Mouse (Mus musculus): ENCODE results near the gene Adat3. TPM values are rescaled to one million over a fixed set of nuclear protein-coding genes. Genes with fewer than 3 reads are reported as not detected.
A peak's percentile ranks its signal among the peaks of the same experiment; 100 is the strongest.
"Not testable (repeated sequence)": the region's sequence is repeated elsewhere in the genome, so short reads cannot be mapped to it uniquely, and the experiment has no call there.

The Adat3 gene
- polyA plus RNA-seq, 1 experiment from 2014 or later = 7.6 TPM

GRCm38 (mm10) chr10:80604988-80605387 lies 2.3 kb downstream of the Adat3 start:
- Histone ChIP-seq H3K27ac (no peak overlapping the region), H3K9ac (no peak overlapping the region), H3K4me3 (no peak overlapping the region), H3K4me1 (peaks cover 18% of the 10 kb centered on the region), H3K27me3 (no peaks in the 10 kb centered on the region), H3K9me3 (no peaks in the 10 kb centered on the region), H3K36me3 (peaks cover 43% of the 10 kb centered on the region), H3K4me2 (replicated peaks) (no peak overlapping the region)
- WGBS = 81% methylated on average over 2 of the region's 2 CpGs
- no peak for ATAC-seq (ENCODE audit: low FRiP score, low read depth)

- not testable (repeated sequence) for H3K4me2 ChIP-seq (replicated peaks); H3K27ac ChIP-seq; H3K27me3 ChIP-seq; ATAC-seq (ENCODE audit: low FRiP score, low read depth); H3K9ac ChIP-seq; H3K4me3 ChIP-seq; H3K9me3 ChIP-seq
- Histone ChIP-seq H3K4me1 (peaks cover 18% of the 10 kb centered on the region), H3K36me3 (peaks cover 50% of the 10 kb centered on the region)
- WGBS = 88% methylated on average over 4 of the region's 4 CpGs
Observed at GRCm38 (mm10) chr10:80605721-80606120, 3.0 kb downstream of the Adat3 start, which contains the start of gene Gm49322. Gene Gm49322 (plus strand): TSS chr10:80606021.

- Histone ChIP-seq H3K9ac (no peak overlapping the region), H3K27me3 (no peaks in the 10 kb centered on the region), H3K9me3 (no peaks in the 10 kb centered on the region), H3K4me3 (no peak overlapping the region), H3K27ac (no peak overlapping the region), H3K4me1 (peaks cover 18% of the 10 kb centered on the region), H3K36me3 (peaks cover 55% of the 10 kb centered on the region), H3K4me2 (replicated peaks) (no peak overlapping the region)
- WGBS = 92% methylated on average over 23 of the region's 23 CpGs
- no peak for ATAC-seq (ENCODE audit: low FRiP score, low read depth)
Observed at GRCm38 (mm10) chr10:80606306-80606705, 3.6 kb downstream of the Adat3 start.

GRCm38 (mm10) chr10:80606737-80607350 lies 4.2 kb downstream of the Adat3 start:
- no peak overlapping the region for H3K27ac ChIP-seq
- no peak for ATAC-seq (ENCODE audit: low FRiP score, low read depth)
- H3K36me3 ChIP-seq = peaks cover 60% of the 10 kb centered on the region
- no peaks in the 10 kb centered on the region for H3K27me3 ChIP-seq
- H3K4me3 ChIP-seq = no peak overlapping the region
- peaks cover 18% of the 10 kb centered on the region for H3K4me1 ChIP-seq
- H3K4me2 ChIP-seq (replicated peaks) = no peak overlapping the region
- H3K9ac ChIP-seq = no peak overlapping the region
- H3K9me3 ChIP-seq = no peaks in the 10 kb centered on the region
- WGBS = 96% methylated on average over 34 of the region's 34 CpGs

- Histone ChIP-seq H3K27ac (no peak overlapping the region), H3K4me2 (replicated peaks) (no peak overlapping the region), H3K4me3 (no peak overlapping the region), H3K36me3 (peaks cover 74% of the 10 kb centered on the region), H3K9ac (peak overlapping the region; percentile 10; the same call in 1 of the 2 replicates), H3K27me3 (no peaks in the 10 kb centered on the region), H3K4me1 (peaks cover 12% of the 10 kb centered on the region), H3K9me3 (no peaks in the 10 kb centered on the region)
- ATAC-seq (ENCODE audit: low FRiP score, low read depth) = no peak
- 93% methylated on average over 3 of the region's 3 CpGs for WGBS
Observed at GRCm38 (mm10) chr10:80608435-80608834, 5.8 kb downstream of the Adat3 start.

- Histone ChIP-seq H3K27ac (no peak overlapping the region), H3K27me3 (no peaks in the 10 kb centered on the region), H3K4me1 (peaks cover 2% of the 10 kb centered on the region; the same call in 1 of the 2 replicates), H3K4me3 (no peak overlapping the region), H3K36me3 (peaks cover 83% of the 10 kb centered on the region), H3K9ac (peak overlapping the region; percentile 10; the same call in 1 of the 2 replicates), H3K4me2 (replicated peaks) (no peak overlapping the region), H3K9me3 (no peaks in the 10 kb centered on the region)
- ATAC-seq (ENCODE audit: low FRiP score, low read depth) = no peak
- 91% methylated on average over 10 of the region's 10 CpGs for WGBS
Observed at GRCm38 (mm10) chr10:80609269-80609924, 6.7 kb downstream of the Adat3 start.

- H3K27me3 ChIP-seq = no peaks in the 10 kb centered on the region
- no peak overlapping the region for H3K9ac ChIP-seq
- ATAC-seq (ENCODE audit: low FRiP score, low read depth) = no peak
- H3K9me3 ChIP-seq = no peaks in the 10 kb centered on the region
- H3K4me1 ChIP-seq = no peaks in the 10 kb centered on the region
- WGBS = 93% methylated on average over 9 of the region's 9 CpGs
- H3K4me2 ChIP-seq (replicated peaks) = no peak overlapping the region
- no peak overlapping the region for H3K27ac ChIP-seq
- H3K36me3 ChIP-seq = peaks cover 92% of the 10 kb centered on the region
- H3K4me3 ChIP-seq = no peak overlapping the region
Observed at GRCm38 (mm10) chr10:80610116-80610785, 7.6 kb downstream of the Adat3 start.

- Histone ChIP-seq H3K9me3 (no peaks in the 10 kb centered on the region), H3K4me2 (replicated peaks) (no peak overlapping the region), H3K4me1 (no peaks in the 10 kb centered on the region), H3K4me3 (no peak overlapping the region), H3K9ac (no peak overlapping the region), H3K27me3 (no peaks in the 10 kb centered on the region), H3K27ac (no peak overlapping the region), H3K36me3 (peaks cover 97% of the 10 kb centered on the region)
- WGBS = 77% methylated on average over 4 of the region's 4 CpGs
- no peak for ATAC-seq (ENCODE audit: low FRiP score, low read depth)
Observed at GRCm38 (mm10) chr10:80611024-80611423, 8.3 kb downstream of the Adat3 start.

- Histone ChIP-seq H3K4me1 (no peaks in the 10 kb centered on the region), H3K9ac (no peak overlapping the region), H3K9me3 (no peaks in the 10 kb centered on the region), H3K27ac (no peak overlapping the region), H3K27me3 (no peaks in the 10 kb centered on the region), H3K4me2 (replicated peaks) (no peak overlapping the region), H3K4me3 (no peak overlapping the region), H3K36me3 (peaks cover 90% of the 10 kb centered on the region)
- ATAC-seq (ENCODE audit: low FRiP score, low read depth) = no peak
- 95% methylated on average over 3 of the region's 3 CpGs for WGBS
Observed at GRCm38 (mm10) chr10:80611905-80612304, 9.2 kb downstream of the Adat3 start.

GRCm38 (mm10) chr10:80613821-80614220 lies 11.1 kb downstream of the Adat3 start:
- H3K9ac ChIP-seq = no peak overlapping the region
- 82% methylated on average over 3 of the region's 3 CpGs for WGBS
- H3K36me3 ChIP-seq = peaks cover 71% of the 10 kb centered on the region
- H3K27ac ChIP-seq = no peak overlapping the region
- no peaks in the 10 kb centered on the region for H3K9me3 ChIP-seq
- no peak overlapping the region for H3K4me3 ChIP-seq
- no peak for ATAC-seq (ENCODE audit: low FRiP score, low read depth)
- H3K4me1 ChIP-seq = no peaks in the 10 kb centered on the region
- H3K27me3 ChIP-seq = no peaks in the 10 kb centered on the region
- no peak overlapping the region for H3K4me2 ChIP-seq (replicated peaks)

GRCm38 (mm10) chr10:80614351-80614750 lies 11.7 kb downstream of the Adat3 start:
- Histone ChIP-seq H3K4me3 (no peak overlapping the region), H3K27me3 (no peaks in the 10 kb centered on the region), H3K4me1 (no peaks in the 10 kb centered on the region), H3K36me3 (peaks cover 66% of the 10 kb centered on the region), H3K9ac (no peak overlapping the region), H3K27ac (no peak overlapping the region), H3K4me2 (replicated peaks) (no peak overlapping the region), H3K9me3 (no peaks in the 10 kb centered on the region)
- ATAC-seq (ENCODE audit: low FRiP score, low read depth) = no peak
- 83% methylated on average over 6 of the region's 6 CpGs for WGBS

GRCm38 (mm10) chr10:80618181-80618580 lies 15.5 kb downstream of the Adat3 start:
- no peaks in the 10 kb centered on the region for H3K27me3 ChIP-seq
- H3K4me1 ChIP-seq = peaks cover 5% of the 10 kb centered on the region
- ATAC-seq (ENCODE audit: low FRiP score, low read depth) = no peak
- no peak overlapping the region for H3K4me3 ChIP-seq
- no peak overlapping the region for H3K4me2 ChIP-seq (replicated peaks)
- peaks cover 31% of the 10 kb centered on the region for H3K36me3 ChIP-seq
- WGBS = 75% methylated on average over 9 of the region's 9 CpGs
- H3K9me3 ChIP-seq = no peaks in the 10 kb centered on the region
- H3K9ac ChIP-seq = no peak overlapping the region
- no peak overlapping the region for H3K27ac ChIP-seq

Measured in limb, embryonic 13.5 days (tissue).